Mouse (Mus musculus) right cerebral cortex, postnatal 10 days (tissue): ENCODE results near the gene Rabif.

Experiments
- DNase-seq, 2 experiments: peaks; one replicate each; pipeline ENCODE4 v3.0.0; 2021; ENCODE audit warnings: low spot score in 2 of 2

The Rabif gene

GRCm38 (mm10) chr1:134552396-134552795 lies 57.9 kb downstream of the Rabif start:
- no peak for DNase-seq

- DNase-seq, result no peak
Measured at GRCm38 (mm10) chr1:134555240-134555870, 60.9 kb downstream of the Rabif start.

- peak; percentile 79 to 84 for DNase-seq
Measured at GRCm38 (mm10) chr1:134555871-134556670, 61.6 kb downstream of the Rabif start.

- peak; percentile 96 to 97 for DNase-seq
Measured at GRCm38 (mm10) chr1:134556671-134557218, 62.3 kb downstream of the Rabif start.
